Mouse (Mus musculus) forebrain, embryonic 11.5 days (tissue): ENCODE measurements around the gene Gm49711. TPM values are rescaled to one million over a fixed set of nuclear protein-coding genes. Genes with fewer than 3 reads are reported as not detected.
A peak's percentile ranks its signal among the peaks of the same experiment; 100 is the strongest.

ENCODE experiments used
- ATAC-seq: fragments of 200-750 bp; cut with Nextera tagmentation; replicated peaks from 2 replicates; pipeline ENCODE4 v1.8.0; 2017; ENCODE audit warnings: moderate TSS enrichment; ENCODE audit not compliant: low FRiP score
- DNase-seq: peaks from one replicate; pipeline ENCODE4 v3.0.0-alpha.2; 2017; ENCODE audit warnings: low spot score
- H3K27ac ChIP-seq: fragments of 300-500 bp; sonication (generic); 2 replicates; pipeline ENCODE4 v1.5.1; 2014; ENCODE audit warnings: low read depth, low read length
- H3K27me3 ChIP-seq: fragments of 300-500 bp; sonication (generic); 2 replicates; pipeline ENCODE4 v1.6.1; 2014; ENCODE audit warnings: mild to moderate bottlenecking, low read length, mixed read lengths; ENCODE audit not compliant: control insufficient read depth, insufficient read depth
- H3K36me3 ChIP-seq: fragments of 300-500 bp; sonication (generic); 2 replicates; pipeline ENCODE4 v1.6.1; 2014; ENCODE audit warnings: mild to moderate bottlenecking, low read length, moderate library complexity, mixed read lengths; ENCODE audit not compliant: control insufficient read depth, insufficient read depth
- H3K4me1 ChIP-seq: fragments of 300-500 bp; sonication (generic); replicated peaks from 2 replicates; pipeline ENCODE4 v1.6.1; 2014; ENCODE audit warnings: low read length, mixed read lengths; ENCODE audit not compliant: control insufficient read depth, insufficient read depth
- H3K4me2 ChIP-seq: fragments of 300-500 bp; sonication (generic); 2 replicates; pipeline ENCODE4 v1.6.1; 2014; ENCODE audit warnings: low read depth, mild to moderate bottlenecking, low read length, moderate library complexity, mixed read lengths; ENCODE audit not compliant: severe bottlenecking
- H3K4me3 ChIP-seq: fragments of 300-500 bp; sonication (generic); 2 replicates; pipeline ENCODE4 v1.5.1; 2014; ENCODE audit warnings: low read depth, low read length
- H3K9ac ChIP-seq: fragments of 300-500 bp; sonication (generic); 2 replicates; pipeline ENCODE4 v1.6.1; 2014; ENCODE audit warnings: low read length
- H3K9me3 ChIP-seq: fragments of 300-500 bp; sonication (generic); 2 replicates; pipeline ENCODE4 v1.6.1; 2016; ENCODE audit warnings: low read length, mixed read lengths; ENCODE audit not compliant: control insufficient read depth
- WGBS: fragments of 180-500 bp; shearing (Covaris S2); extraction: QIAGEN DNeasy Blood & Tissue Kit; methylation state at CpG from one replicate; pipeline ENCODE4 v1.1.7; 2014; 5-methylcytosine and 5-hydroxymethylcytosine counted together
- polyA plus RNA-seq: library from polyadenylated mRNA; unstranded; fragments of >200 nt; fragmentation: Nextera tagmentation; extraction: Ambion mirVana; gene quantifications from 2 replicates; pipeline ENCODE4 v1.2.1, GENCODE M21; 2014

Gm49711 gene
- polyA plus RNA-seq: 0.17 and 0.25 TPM in 2 replicates

GRCm38 (mm10) chr16:92057852-92058643 lies at the start of gene Gm49711, which contains the start of the genes Mrps6 and Slc5a3:
Gm49711 (plus strand) TSS chr16:92058316.
Mrps6 (plus strand) TSS chr16:92058270.
Slc5a3 (plus strand) TSS chr16:92058322.
- ATAC-seq (peak; percentile 94), DNase-seq (peak; percentile 97)
- Histone ChIP-seq H3K4me1 (peaks cover 2% of the 10 kb centered on the region; the same call in 1 of the 2 replicates), H3K27me3 (no peaks in the 10 kb centered on the region), H3K9ac (peak within 1 kb of the TSS; percentile 80), H3K27ac (peak within 1 kb of the TSS; percentile 50; the same call in 1 of the 2 replicates), H3K9me3 (no peaks in the 10 kb centered on the region; the same call in 1 of the 2 replicates), H3K4me2 (peak within 1 kb of the TSS; percentile 90), H3K4me3 (peak within 1 kb of the TSS; percentile 88), H3K36me3 (peaks cover 3% of the 10 kb centered on the region; the same call in 1 of the 2 replicates)
- WGBS: under 1% methylated on average over 76 of the region's 99 CpGs

DNA sequence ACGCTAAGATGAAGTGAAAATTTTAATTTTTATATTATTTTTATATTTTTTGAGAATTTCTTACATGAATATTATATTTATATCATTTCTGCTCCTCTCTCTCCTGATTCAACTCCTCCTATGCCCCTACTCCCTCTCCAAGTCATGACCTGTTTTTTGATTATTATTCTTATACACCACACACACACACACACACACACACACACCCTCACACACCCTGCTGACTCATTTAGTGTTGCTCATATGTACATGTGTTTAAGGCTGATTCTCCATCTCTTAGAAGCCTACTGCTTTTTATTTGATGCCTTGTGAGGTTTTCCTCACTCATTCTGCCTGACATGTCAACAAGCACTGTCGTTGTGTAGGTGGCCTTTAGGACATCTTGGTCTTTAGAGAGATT lies 48.5 kb upstream of the Gm49711 start:
- no peak for DNase-seq
- H3K4me3 ChIP-seq: no peak overlapping the region
- H3K4me1 ChIP-seq: no peaks in the 10 kb centered on the region
- H3K36me3 ChIP-seq: no peaks in the 10 kb centered on the region
- no peak overlapping the region for H3K27ac ChIP-seq
- H3K4me2 ChIP-seq: no peak overlapping the region
- H3K9ac ChIP-seq: no peak overlapping the region
- no peaks in the 10 kb centered on the region for H3K9me3 ChIP-seq
- no peaks in the 10 kb centered on the region for H3K27me3 ChIP-seq
- no peak for ATAC-seq
- WGBS: 89% methylated on average over 2 of the region's 2 CpGs

- no peaks in the 10 kb centered on the region for H3K36me3 ChIP-seq
- ATAC-seq: no peak
- peaks cover 2% of the 10 kb centered on the region; the same call in 1 of the 2 replicates for H3K4me1 ChIP-seq
- no peak overlapping the region for H3K4me2 ChIP-seq
- WGBS: 90% methylated on average over 8 of the region's 8 CpGs
- no peak overlapping the region for H3K27ac ChIP-seq
- H3K9me3 ChIP-seq: no peaks in the 10 kb centered on the region
- no peak for DNase-seq
- H3K9ac ChIP-seq: no peak overlapping the region
- no peak overlapping the region for H3K4me3 ChIP-seq
- no peaks in the 10 kb centered on the region for H3K27me3 ChIP-seq
These were observed 41.3 kb upstream of the Gm49711 start for GRCm38 (mm10) chr16:92016792-92017191.

DNA sequence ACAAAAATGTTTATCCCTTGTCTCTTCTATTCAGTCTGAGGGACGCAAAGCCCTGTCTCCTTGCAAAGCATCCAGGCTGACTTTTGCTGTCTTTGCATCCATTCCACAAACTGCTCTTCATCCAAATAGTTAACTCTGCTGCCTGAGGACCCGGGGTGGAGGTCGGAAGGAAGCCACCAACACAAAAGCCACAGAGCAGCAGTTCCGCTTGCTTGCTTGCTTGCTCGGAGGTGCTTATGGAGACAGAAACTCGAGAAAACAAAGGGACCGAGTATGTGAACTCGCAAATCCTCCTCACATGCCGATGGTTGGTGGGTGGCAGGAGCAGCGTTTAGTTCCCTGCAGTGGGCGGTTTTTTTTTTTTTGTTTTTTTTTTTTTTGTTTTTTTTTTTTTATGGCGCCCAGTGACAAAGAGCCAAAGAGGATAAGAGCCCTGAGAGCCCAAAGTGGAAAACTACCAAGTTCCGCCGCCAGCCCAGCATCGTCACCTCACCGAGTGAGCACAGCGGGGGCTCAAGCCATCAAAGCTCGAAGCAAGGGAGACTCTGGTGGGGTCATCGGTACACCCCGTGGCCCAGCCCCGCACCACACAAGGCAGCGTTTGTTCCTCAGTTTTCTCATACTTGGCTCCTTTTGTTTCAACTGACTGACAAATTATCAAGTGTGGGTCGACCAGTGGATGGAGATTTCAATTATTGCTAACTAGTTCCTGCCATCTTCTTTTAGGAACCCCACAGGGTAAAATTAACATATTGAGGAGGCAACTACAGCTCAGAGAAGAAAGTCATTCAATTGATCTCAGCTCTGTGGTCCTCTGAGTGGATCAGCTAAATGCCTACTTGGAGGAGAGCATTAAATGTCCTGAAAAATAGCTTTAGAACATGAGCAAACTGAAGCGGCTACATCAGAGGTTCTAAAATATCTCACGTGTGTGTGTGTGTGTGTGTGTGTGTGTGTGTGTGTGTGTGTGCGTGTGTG lies 38.7 kb upstream of the Gm49711 start:
- Histone ChIP-seq H3K36me3 (no peaks in the 10 kb centered on the region), H3K4me3 (peak overlapping the region; percentile 19; the same call in 1 of the 2 replicates), H3K9me3 (no peaks in the 10 kb centered on the region), H3K27me3 (no peaks in the 10 kb centered on the region), H3K4me1 (peaks cover 2% of the 10 kb centered on the region; the same call in 1 of the 2 replicates), H3K4me2 (peak overlapping the region; percentile 55), H3K27ac (no peak overlapping the region), H3K9ac (peak overlapping the region; percentile 58)
- WGBS: 7% methylated on average over 26 of the region's 26 CpGs
- DNase-seq: peak; percentile 74
- ATAC-seq: peak; percentile 89

DNA sequence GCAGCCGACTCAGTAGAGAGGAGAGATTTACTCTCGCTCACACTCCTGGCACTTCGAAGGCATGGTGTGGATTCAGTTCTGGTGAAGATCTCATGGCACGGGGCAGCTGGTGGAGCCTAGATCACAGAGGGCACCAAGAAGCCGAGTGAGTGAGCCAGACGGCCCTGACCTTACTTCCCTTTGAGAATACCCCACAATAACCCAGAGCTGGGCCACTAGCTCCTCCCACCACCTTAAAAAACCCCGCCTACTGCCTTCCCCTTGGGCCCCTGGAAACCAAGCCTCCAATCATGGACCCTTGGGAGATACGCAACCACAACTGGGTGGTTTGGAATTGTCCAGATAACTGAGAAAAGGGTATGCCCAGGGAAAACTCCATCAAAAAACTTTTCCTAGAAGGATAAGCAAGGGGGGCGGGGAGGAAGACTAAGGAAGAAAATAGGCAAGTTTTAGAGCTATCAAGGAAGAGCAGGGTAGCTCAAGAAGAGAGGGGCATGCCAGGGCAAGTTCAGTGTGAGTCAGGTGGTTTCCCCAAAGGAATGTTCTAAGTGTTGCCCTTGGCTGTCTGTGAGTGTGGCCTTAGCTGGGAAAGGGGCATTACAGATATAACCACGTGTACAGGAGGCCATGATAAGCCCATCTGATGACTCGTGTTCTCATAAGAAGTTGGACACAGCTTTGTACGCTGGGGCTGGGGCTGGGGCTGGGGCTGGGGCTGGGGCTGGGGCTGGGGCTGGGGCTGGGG lies 36.3 kb upstream of the Gm49711 start:
- no peak for ATAC-seq
- Histone ChIP-seq H3K36me3 (no peaks in the 10 kb centered on the region), H3K27me3 (no peaks in the 10 kb centered on the region), H3K4me2 (no peak overlapping the region), H3K27ac (no peak overlapping the region), H3K4me1 (peaks cover 2% of the 10 kb centered on the region; the same call in 1 of the 2 replicates), H3K4me3 (no peak overlapping the region), H3K9me3 (no peaks in the 10 kb centered on the region), H3K9ac (no peak overlapping the region)
- WGBS: 89% methylated on average over 12 of the region's 12 CpGs
- DNase-seq: no peak

DNA sequence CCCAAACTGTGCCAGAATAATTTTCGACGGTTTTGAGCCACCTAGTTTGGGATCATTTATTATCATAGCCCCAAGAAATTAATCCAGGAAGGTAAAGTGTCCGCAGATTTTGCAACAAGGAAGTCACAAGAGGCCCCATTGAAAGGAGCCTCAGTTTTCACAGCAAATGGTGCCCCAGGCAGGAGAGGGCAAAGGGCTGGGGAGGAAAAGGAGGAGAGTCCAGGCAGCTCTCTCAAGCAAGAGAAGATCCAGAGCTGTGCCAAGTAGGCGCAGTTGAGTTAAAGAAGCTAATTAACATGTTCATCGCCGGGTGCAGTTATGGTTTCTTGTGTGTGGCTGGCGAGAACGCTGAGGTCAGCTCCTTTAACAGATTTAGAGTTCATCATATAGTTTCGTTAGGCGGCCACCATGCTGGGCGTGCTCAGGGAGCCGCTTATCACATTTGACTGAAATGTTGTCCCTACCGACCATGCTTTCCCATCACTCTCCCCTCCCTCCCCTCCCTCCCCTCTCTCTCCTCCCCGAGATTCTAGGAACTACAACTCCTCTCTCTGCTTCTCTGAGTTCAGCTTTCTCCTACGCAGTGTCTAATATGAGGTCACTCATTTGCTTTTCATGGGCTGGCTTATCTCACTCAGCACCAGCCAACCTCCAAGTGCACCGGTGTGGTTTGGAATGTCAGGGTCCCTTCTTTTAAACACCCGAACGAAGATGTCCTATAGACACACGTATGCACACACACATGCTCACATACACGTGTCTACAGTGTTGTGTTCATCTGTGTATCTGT lies 35.4 kb upstream of the Gm49711 start:
- H3K4me1 ChIP-seq: peaks cover 2% of the 10 kb centered on the region; the same call in 1 of the 2 replicates
- H3K27ac ChIP-seq: no peak overlapping the region
- H3K27me3 ChIP-seq: no peaks in the 10 kb centered on the region
- 76% methylated on average over 20 of the region's 20 CpGs for WGBS
- ATAC-seq (no peak), DNase-seq (peak; percentile 38)
- no peaks in the 10 kb centered on the region for H3K36me3 ChIP-seq
- H3K9ac ChIP-seq: no peak overlapping the region
- H3K4me2 ChIP-seq: no peak overlapping the region
- no peaks in the 10 kb centered on the region for H3K9me3 ChIP-seq
- H3K4me3 ChIP-seq: no peak overlapping the region

- no peak for DNase-seq
- no peaks in the 10 kb centered on the region for H3K27me3 ChIP-seq
- H3K4me3 ChIP-seq: no peak overlapping the region
- ATAC-seq: no peak
- no peaks in the 10 kb centered on the region for H3K36me3 ChIP-seq
- H3K4me1 ChIP-seq: no peaks in the 10 kb centered on the region
- H3K4me2 ChIP-seq: no peak overlapping the region
- WGBS: 89% methylated on average over 3 of the region's 3 CpGs
- no peak overlapping the region for H3K9ac ChIP-seq
- H3K9me3 ChIP-seq: no peaks in the 10 kb centered on the region
- H3K27ac ChIP-seq: no peak overlapping the region
These were observed 24.8 kb upstream of the Gm49711 start for GRCm38 (mm10) chr16:92033286-92033685.
